Mouse (Mus musculus) B cell, adult 2 months (primary cell): ENCODE measurements around the gene Pnpla8.
"Not testable (repeated sequence)": the region's sequence is repeated elsewhere in the genome, so short reads cannot be mapped to it uniquely, and the experiment has no call there.

Experiments used
- DNase-seq, 2 experiments: peaks; one replicate each; pipeline ENCODE4 v3.0.0; 2022

The Pnpla8 gene

DNA sequence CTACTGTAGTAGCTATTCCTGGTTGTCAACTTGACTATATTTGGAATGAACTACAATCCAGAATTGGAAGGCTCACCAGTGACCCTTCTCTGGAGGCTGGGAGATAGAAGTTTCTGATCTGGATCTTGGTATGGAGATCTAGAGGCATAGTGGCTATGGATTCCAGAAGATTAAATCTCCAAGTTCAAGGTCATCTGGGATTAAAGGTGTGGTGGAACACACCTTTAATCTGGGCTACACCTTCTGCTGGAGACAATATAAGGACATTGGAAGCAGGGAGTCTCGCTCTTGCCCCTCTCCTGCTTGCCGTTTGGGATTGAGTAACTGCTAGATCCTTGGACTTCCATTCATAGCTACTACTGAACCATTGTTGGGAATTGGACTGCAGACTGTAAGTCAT, at the start of gene Pnpla8:
TSS of gene Pnpla8 (plus strand) at position 301 of the 400 bp plus-strand sequence.
- not testable (repeated sequence) for DNase-seq

DNA sequence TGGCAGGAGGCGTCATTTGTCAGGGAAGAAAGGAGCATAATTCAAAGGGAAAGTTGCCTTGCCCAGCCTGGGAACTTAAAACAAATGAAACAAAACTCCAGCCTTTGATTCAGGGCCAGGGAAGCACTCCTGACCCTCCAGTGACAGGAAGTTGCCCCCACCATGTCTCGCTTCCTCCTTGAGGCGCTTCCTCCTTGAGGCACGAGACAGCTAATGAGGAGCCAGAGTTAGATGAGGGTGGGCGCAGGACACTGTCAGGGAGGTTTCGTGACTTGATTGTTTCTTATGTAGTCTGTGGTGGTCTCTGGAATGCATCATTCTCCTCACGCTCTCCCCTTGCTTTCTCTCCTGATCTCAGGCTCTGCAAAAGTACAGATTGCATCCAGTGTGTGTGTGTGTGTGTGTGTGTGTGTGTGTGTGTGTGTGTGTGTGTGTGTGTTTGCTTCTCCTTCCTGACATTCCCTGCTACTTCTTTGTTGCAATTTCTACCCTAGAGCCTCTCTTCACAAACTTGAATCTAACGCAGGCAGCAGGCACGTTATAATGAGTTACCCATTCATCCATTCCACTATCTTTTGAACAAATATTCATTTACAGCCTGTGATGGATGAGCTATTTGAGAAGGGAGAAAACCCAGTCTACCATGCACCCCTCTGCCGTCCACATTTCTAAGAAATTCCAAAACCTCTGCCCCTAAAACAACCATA, 44.7 kb upstream of the Pnpla8 start:
- DNase-seq, result no peak

DNA sequence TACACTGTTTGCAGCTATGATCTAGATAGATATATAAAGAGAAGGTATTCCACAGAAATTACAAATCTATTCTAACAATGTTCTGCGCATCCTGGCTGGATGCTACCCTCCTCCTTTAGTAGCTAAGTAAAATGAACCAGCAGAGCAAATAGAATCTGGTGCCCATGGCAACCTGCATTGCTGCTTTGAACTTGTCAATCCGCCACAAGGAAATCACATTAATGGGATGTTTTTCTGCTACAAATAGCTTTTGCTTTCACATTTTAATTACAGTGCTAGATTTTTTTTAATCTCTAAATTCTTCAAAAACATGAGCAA, 44.2 kb upstream of the Pnpla8 start:
- DNase-seq, result no peak

DNA sequence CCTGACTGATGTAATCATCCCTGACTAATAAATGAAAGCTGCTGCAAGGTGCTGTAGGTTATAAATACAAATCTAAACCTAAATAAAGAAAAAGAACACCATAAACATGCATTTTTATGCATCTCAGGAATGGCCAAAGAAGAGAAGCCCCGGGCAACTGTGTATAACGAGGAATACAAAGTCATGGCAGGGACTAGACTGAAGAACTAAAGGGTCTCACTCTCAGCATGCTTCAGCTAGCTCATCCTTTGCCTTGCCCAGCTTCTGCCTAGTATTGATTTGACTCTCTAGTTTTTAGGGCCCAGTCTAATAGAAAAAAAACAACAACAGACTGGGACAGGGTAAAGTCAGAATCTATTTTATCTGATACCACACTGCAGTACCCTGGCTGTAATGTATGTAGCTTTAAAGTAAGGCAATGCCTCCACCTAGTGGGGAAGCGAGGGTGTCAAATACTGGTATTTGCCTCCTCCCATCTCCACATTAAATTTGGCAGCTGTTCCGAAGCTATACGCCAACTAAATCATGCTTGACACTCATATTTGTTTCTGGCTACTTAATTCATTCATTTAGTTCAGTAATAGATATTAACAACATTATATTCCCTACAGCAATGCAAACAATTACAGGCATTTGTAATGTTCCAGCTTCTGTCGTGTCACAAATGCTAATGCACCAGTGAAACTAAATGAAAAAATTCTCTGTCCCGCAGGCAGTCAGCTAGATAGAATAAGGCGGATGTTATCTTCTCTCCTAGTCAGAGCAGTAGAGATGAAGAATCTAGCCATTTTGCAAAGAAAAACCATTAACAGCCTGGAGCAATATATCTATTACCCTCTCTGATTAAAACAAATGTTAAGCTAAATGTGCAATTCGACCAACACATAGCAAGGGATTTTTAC, 39.8 kb upstream of the Pnpla8 start:
- DNase-seq, result peak; percentile 43 to 48

DNA sequence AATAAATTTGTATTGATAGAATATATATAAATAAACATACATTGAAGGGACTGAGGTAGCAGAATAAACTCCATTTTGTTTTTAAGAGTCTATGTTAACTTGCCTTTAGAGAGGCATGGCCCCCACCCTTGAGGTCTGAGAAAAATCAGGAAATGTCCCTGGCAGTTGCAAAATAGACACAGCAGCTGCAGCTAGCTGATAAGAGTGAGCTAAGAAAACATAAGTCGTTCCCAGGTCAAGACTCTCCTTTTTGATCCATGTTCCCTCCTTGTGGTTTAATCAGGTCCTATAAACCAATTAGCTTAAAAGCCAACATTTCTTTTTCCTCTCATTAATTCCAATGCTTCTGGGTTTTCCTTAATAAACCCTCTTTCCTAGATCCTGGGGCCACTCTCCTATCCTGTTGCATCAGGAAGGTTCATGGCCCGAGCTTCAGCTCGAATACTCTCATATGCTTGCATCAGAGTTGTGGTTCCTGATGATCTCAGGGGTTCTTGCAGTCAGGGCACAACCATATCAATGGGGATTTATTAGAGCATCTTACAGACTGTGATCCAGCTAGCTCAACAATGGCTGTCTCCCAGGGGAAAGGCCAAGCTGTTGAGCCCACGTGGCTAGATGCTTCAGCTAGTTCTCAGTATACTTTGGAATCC, 23.2 kb upstream of the Pnpla8 start:
- DNase-seq, result no peak

DNA sequence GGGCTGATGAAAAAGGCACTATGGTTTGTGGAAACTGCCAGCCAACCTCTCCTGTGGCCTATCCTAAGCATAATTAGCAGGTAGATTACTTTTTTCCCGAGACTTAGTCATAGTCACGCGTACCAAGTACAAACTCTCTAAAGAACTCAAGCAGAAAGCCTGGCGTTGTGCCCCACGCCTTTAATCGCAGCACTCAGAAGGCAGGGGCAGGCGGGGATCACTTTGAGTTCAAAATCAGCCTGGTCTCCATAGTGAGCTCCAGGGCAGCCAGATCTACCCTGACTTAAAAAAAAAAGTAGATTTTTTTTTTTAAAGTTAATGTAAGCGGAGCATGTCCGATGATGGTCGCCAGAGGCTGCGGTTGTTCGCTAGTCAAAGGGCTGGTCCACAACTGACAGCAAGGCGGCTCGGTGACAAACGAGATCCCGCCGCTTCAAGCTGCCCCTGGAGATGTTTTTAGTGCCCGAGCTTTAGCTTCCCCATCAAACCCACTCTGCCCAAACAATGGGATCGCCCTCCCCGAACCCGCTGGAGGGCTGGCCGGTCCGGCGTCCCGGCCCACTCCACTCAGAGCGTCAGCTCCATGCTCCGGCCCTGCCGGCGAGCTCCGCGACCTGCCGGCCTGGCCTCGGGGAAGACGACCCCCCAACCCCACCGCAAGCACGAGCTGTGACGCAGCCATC, 11.9 kb upstream of the Pnpla8 start:
- peak in 1 of 2 experiments; percentile 64 for DNase-seq

DNA sequence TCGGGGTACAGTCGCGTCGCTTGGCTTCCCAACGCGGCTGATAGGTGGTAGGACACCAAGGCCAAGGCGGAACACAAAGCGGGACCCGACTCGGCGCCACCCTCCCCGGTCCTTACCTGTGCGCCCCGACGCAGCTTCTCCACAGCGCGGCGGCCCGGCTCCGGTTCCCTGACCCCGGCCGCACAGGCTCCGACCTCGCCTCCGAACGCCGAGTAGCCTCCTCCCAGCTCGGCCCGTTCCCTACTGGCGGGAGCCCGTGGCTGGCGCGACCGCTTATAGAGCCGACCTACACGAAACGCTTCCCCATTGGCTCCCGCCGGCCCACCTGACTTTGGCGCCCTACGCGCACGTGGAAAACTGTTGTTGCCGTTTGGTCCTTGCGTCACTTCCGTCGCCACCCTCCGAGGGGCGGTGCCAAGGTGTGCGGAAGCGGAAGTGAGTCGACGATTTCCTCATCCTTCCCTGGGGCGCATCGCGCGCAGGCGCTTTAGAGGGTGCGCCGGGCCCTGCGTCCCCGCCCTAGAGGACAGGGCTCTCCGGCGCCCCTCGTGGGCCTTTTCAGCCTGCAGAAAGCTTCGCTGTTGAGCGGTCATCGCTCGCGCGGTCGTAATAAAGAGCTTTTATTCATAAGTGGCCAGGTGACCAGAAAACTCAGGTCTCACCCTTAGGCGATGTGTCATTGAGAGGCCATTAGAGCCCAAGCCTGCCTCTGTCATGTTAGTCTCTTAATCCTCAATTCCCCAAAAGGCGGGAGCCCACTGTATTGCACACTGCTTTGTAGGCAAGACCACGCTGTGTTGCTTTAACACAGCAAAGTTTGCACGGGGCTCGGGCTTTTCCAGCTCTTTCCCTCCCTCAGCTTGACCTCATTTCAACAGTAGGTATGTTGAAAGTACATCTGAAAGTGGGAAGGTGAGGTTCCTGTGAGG, 11.1 kb upstream of the Pnpla8 start, which contains the start of gene Dnajb9:
TSS of gene Dnajb9 (minus strand) at position 503 of the 929 bp plus-strand sequence.
- peak; percentile 100 for DNase-seq

DNA sequence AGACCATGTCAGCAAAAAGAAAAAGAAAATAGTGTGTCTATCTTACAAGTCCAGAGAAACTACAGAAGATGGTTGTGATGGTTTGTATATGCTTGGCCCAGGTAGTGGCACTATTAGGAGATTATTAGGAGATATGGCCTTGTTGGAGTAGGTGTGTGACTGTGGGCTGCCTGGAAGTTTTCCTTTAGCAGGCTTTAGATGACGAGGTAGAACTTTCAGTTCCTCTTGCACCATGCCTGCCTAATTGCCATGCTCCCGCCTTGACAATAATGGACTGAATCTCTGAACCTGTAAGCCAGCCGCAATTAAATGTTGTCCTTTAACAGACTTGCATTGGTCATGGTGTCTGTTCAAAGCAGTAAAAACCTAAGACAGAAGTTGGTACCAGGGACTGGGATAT, 9.6 kb upstream of the Pnpla8 start:
- peak; percentile 30 to 42 for DNase-seq

DNA sequence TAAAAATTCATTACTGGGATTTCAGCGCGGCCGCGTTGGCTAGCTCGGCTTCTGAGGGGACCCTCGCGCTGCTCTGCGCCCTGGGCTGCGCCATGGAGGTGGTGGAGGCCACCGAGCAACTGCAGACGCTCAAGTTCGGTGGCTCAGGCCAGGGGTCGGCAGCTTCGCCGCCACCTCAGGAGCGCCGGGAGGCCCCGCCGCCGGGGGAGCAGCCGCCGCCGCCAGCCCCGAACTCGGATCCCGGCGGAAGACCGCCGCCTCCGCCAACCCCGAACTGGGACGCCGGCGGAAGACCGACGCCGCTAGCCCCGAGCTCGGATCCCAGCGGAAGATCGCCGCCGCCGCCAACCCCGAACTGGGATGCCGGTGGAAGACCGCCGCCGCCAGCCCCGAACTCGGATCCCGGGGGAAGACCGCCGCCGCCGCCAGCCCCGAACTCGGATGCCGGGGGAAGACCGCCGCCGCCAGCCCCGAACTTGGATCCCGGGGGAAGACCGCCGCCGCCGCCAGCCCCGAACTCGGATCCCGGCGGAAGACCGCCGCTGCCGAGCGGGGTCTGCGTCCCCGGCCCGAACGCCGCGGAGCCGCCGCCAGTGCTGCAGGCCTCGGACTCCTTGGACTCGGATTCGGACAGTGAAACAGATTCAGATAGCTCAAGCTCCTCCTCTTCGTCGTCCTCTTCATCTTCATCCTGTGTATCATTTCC, 634 bp downstream of the Pnpla8 start:
- DNase-seq, result peak; percentile 40 to 54

DNA sequence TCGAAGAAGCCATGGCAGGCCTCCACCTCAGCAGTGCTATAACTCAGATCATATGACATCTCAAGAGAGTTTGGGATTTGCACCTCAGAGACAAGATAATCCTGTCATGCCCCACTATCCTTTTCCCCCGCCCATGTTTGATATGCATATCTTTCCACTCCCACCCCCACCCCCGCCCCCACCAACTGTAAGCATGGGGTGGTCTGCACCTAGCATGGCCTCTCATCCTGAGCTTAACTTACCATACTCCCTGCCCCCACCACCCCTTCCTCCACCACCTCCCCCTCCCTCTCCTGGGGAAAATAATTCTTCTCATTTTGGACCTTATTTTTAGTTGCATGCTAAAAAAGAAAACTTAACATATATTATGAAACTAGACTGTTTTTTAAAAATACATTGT, 1.9 kb downstream of the Pnpla8 start:
- no peak for DNase-seq

DNA sequence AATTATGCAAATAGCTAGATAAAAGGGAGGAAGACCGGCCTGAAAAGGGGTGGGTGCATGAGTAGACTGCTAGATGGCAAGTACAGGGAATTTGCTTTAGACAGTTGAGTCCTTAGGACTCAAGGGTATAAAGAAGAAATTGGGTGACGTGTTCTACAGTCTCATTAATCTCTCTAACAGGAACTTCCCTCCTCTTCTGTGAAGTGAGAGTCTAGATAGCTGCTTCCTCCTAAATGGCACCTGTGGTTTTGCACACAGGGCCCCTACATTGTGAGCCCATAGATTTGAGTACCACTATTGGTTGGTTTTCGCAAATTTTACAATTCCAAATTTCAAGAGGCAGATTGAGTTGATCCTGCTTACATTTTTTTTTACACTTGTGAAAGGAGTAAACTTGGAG, 3.5 kb downstream of the Pnpla8 start:
- DNase-seq, result no peak

DNA sequence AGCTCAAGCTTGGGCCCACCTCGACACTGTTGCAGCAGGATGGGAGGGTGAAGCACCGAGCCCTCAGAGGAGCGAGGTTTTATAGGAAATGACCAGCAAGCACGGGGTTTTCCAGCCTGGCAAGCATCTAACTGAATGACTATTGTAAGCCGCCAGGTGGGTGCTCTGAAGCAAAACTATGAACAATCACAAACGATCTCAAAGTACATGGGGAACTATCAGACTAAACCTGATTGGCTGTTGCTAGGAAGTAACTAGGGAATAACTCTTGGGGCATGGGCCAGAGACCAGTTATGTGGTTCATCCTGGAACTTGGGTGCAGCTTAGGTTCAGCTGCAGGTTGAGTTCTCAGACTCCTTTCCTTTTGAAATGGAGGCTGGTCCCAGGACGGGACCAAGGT, 19.9 kb downstream of the Pnpla8 start:
- DNase-seq, result peak; percentile 76 to 81

DNA sequence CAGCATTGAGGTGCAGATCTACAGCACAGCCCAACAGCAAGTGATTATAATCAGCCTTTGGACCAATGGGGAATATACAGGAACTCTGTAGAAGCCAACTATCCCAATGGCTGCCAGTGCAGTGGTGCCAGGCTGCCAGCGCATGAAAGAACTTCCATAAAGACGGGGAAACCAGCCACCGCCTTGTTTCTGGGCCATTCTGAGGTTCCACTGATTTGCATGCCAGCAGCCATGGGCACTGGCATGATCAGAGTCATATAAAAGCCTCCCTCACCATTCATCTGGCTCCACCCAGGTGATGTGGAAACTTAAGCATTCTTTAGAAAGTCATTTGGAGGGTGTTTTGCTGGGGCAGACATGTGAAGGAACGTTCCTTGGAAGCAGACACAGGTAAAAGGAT, 21.2 kb downstream of the Pnpla8 start:
- peak; percentile 59 to 60 for DNase-seq

DNA sequence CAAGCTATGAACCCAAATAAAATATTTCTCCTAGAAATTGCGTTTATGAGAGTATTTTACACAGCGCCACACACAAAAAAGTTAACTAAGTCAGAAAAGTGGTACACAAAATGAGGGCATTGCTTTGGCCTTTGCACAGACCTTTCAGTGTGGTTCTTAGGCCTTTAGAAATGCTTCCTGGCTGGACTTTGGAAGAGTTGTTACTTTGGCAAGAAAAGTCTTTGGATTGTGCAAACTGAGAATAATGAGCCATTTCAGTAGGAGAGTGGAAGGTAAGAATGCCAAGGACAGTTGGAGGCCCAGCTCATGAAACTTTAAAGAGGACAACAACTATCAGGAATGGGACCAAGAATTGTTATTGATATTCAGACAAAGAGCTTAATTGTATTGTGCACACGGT, 24.6 kb downstream of the Pnpla8 start:
- DNase-seq, result no peak

DNA sequence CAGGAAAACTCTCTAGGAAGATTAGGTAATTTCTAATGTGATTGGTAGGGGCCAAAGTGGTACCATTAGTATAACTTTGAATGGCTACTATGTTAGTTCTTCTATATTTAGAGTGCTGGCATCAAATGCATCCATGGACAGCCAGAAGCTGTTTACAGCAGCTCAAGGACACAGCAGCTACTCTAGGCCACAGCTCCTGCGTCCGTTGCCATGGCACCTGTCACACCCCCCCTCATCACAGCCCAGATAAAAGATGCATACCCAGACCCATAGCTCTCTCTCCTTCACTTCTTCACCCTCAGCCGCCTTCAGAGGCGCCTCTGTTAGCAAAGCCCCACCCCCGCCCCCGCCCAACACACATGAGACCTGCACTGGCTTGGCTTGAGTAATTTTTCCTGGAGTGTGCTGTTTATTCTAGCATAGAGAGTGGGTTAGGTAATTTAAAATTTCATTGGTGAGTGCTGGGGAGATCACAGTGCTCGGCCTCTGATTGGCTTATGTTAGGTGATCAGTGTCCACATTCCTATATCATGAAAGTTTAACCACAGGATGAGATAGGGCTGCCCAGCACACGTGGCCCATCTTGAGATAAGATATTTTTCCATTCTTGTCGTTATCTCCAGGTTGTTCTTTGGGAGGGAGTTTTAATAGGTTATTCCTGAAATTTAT, 27.3 kb downstream of the Pnpla8 start:
- DNase-seq, result no peak

DNA sequence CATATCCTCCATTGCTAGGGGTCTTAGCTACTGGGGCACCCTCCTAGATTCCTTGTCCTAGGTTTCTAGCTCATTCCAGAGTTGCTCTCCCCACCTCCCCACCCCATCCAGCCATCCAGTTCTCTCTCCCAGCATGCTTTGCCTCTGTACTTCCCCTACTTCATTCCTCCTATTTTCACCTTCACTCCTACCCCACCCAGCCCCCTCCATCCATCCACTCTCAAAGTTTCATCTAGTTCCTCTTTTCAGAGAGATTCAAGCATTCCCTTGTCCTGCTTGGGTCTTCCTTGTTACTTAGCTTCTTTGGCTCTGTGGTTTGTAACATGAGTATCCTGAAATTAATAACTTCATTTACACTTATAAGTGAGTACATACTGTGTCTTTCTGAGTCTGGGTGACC, 41.4 kb downstream of the Pnpla8 start:
- DNase-seq, result peak in 1 of 2 experiments; percentile 18

DNA sequence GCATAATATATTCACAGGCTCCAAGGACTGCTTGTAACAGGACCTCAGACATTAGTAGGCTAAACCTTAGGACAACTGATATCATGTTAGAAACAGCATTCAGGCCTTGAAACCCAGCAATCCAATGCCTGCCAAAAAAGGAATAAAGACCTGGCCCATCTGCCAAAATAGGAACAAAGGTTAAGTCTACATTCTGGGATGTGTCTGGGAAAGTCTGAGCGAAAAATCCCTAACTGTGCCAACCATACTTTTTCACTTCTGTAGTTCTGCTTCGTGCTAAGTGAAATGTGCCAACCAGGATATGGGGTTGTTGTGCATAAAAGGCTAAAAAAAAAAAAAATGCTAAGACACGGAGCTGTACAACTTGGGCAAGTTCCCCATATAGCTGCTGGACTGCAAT, 44.5 kb downstream of the Pnpla8 start:
- no peak for DNase-seq

DNA sequence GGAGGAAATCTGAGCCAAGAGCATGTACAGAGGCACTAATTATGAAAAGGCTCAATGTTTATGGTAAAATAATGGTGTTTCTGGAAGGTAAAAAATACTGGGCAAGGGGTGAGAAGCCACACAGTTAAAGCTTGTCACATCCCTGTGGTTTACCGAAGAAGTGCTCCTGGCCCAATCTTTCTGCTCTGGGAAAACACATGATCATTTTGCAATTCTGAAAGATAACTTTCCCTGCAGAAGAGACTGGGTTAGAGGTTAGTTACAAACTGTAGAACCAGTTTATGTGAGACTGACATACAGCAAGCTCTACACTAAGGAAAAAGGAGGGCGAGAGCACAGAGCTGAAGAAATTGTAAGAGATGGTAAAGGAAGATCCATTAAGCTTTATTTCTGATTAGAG, 46.0 kb downstream of the Pnpla8 start:
- no peak for DNase-seq

DNA sequence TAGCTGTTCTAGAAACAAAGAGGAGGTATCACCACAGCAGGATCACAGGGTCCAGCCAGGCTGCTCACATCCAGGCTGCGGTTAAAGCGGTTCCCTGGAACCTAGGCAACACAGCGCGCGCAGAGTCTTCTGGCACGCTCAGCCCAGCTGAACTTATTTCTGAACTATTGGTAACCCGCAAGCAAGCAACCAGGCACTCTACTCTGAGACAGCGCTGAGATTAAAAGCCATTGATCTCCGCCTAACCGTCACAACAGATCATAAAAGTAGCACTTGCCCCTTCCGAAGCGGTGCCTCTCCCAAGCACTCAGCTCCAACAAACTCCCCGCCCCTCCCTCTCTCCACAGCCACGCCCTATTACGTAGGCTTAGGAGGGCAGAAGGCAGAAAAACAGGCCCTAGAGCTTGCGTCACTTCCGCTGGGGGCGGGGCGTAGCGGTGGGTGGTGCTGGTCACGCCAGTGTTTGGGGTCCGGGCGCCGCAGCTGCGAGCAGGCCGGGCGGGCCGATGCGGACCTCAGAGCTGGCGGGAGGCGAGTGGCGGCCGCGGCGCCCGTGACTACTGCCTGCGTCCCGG, 47.6 kb downstream of the Pnpla8 start:
- peak; percentile 100 for DNase-seq

DNA sequence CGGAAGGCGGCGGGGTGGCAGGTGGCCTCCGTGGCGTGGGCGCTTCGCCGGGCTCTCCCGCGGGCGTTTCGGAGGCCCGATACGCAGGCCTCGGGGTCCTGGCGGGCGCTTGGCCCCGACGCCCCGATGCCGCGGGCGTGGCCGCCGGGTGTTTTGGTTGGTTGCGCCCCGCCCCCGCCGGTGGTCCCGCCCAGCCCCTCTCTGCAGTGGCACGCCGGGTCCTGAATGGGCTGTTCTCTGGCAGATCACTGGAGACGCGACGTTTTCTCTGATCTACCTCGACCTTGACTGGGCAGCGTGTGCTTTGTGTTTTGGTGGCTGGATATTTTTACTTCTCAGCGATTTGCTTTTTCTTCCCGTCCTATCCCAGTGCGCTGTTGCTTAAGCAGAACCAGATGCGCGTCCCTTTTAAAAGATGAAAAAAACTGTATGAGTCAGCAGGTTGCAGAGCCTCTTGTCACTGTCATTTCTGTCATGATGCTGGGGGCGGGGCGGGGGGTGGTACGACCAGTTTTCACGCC, 48.2 kb downstream of the Pnpla8 start:
- DNase-seq, result no peak
